Mouse (Mus musculus) hindbrain, embryonic 15.5 days (tissue): ENCODE results near the gene March1. TPM values are rescaled to one million over a fixed set of nuclear protein-coding genes. Genes with fewer than 3 reads are reported as not detected.

Source experiments
- ATAC-seq: fragments of 200-750 bp; cut with Nextera tagmentation; 2 replicates; pipeline ENCODE4 v1.8.0; 2017; ENCODE audit warnings: low read depth, moderate number of reproducible peaks, moderate TSS enrichment; ENCODE audit not compliant: low FRiP score
- H3K27ac ChIP-seq: fragments of 300-500 bp; sonication (generic); replicated peaks from 2 replicates; pipeline ENCODE4 v1.5.1; 2015; ENCODE audit warnings: mild to moderate bottlenecking, inconsistent platforms
- H3K27me3 ChIP-seq: fragments of 300-500 bp; sonication (generic); 2 replicates; pipeline ENCODE4 v1.6.1; 2015; ENCODE audit warnings: control low read depth, inconsistent platforms
- H3K36me3 ChIP-seq: fragments of 300-500 bp; sonication (generic); 2 replicates; pipeline ENCODE4 v1.6.1; 2015; ENCODE audit warnings: control low read depth, inconsistent platforms
- H3K4me1 ChIP-seq: fragments of 300-500 bp; sonication (generic); replicated peaks from 2 replicates; pipeline ENCODE4 v1.6.1; 2015; ENCODE audit warnings: control low read depth, inconsistent platforms
- H3K4me2 ChIP-seq: fragments of 300-500 bp; sonication (generic); 2 replicates; pipeline ENCODE4 v1.6.1; 2015; ENCODE audit warnings: moderate library complexity, mild to moderate bottlenecking, inconsistent platforms
- H3K4me3 ChIP-seq: fragments of 300-500 bp; sonication (generic); 2 replicates; pipeline ENCODE4 v1.5.1; 2015; ENCODE audit warnings: mild to moderate bottlenecking, inconsistent platforms
- H3K9ac ChIP-seq: fragments of 300-500 bp; sonication (generic); 2 replicates; pipeline ENCODE4 v1.6.1; 2015; ENCODE audit warnings: inconsistent platforms
- H3K9me3 ChIP-seq: fragments of 300-500 bp; sonication (generic); 2 replicates; pipeline ENCODE4 v1.6.1; 2016; ENCODE audit warnings: control low read depth, inconsistent platforms
- WGBS: fragments of 180-500 bp; shearing (Covaris S2); methylation state at CpG from one replicate; pipeline ENCODE4 v1.1.7; 2015; 5-methylcytosine and 5-hydroxymethylcytosine counted together
- polyA plus RNA-seq: library from polyadenylated mRNA; unstranded; fragments of >200 nt; fragmentation: Nextera tagmentation; extraction: Ambion mirVana; gene quantifications from 2 replicates; pipeline ENCODE4 v1.2.1, GENCODE M21; 2015

March1 gene
- polyA plus RNA-seq, 1 experiment from 2014 or later = 43.3 TPM

GRCm38 (mm10) chr8:66194416-66194815 is 576.7 kb downstream of the March1 start:
- Histone ChIP-seq H3K4me2 (no peak overlapping the region), H3K4me1 (no peaks in the 10 kb centered on the region), H3K27me3 (no peaks in the 10 kb centered on the region), H3K9me3 (no peaks in the 10 kb centered on the region), H3K4me3 (no peak overlapping the region), H3K9ac (no peak overlapping the region), H3K36me3 (no peaks in the 10 kb centered on the region), H3K27ac (no peak overlapping the region)
- ATAC-seq = no peak
- WGBS = 88% methylated on average over 2 of the region's 2 CpGs

- no peak for ATAC-seq
- Histone ChIP-seq H3K4me2 (no peak overlapping the region), H3K4me1 (no peaks in the 10 kb centered on the region), H3K36me3 (no peaks in the 10 kb centered on the region), H3K9ac (no peak overlapping the region), H3K27ac (no peak overlapping the region), H3K27me3 (no peaks in the 10 kb centered on the region), H3K9me3 (no peaks in the 10 kb centered on the region), H3K4me3 (no peak overlapping the region)
- 78% methylated on average over 3 of the region's 3 CpGs for WGBS
Observed at GRCm38 (mm10) chr8:66200169-66200568, 582.5 kb downstream of the March1 start.

- H3K9ac ChIP-seq = no peak overlapping the region
- no peaks in the 10 kb centered on the region for H3K27me3 ChIP-seq
- WGBS = 84% methylated on average over 7 of the region's 7 CpGs
- H3K27ac ChIP-seq = no peak overlapping the region
- H3K9me3 ChIP-seq = no peaks in the 10 kb centered on the region
- no peak overlapping the region for H3K4me2 ChIP-seq
- no peak for ATAC-seq
- no peaks in the 10 kb centered on the region for H3K36me3 ChIP-seq
- no peak overlapping the region for H3K4me3 ChIP-seq
- no peaks in the 10 kb centered on the region for H3K4me1 ChIP-seq
Observed at GRCm38 (mm10) chr8:66203814-66204438, 586.2 kb downstream of the March1 start.

- Histone ChIP-seq H3K4me3 (no peak overlapping the region), H3K27me3 (no peaks in the 10 kb centered on the region), H3K27ac (no peak overlapping the region), H3K9me3 (no peaks in the 10 kb centered on the region), H3K4me1 (no peaks in the 10 kb centered on the region), H3K4me2 (no peak overlapping the region), H3K36me3 (no peaks in the 10 kb centered on the region), H3K9ac (no peak overlapping the region)
- ATAC-seq = no peak
- 70% methylated on average over 2 of the region's 2 CpGs for WGBS
Observed at GRCm38 (mm10) chr8:66209553-66209952, 591.9 kb downstream of the March1 start.

GRCm38 (mm10) chr8:66210294-66210693 is 592.6 kb downstream of the March1 start:
- Histone ChIP-seq H3K4me1 (no peaks in the 10 kb centered on the region), H3K4me3 (no peak overlapping the region), H3K27ac (no peak overlapping the region), H3K9me3 (no peaks in the 10 kb centered on the region), H3K36me3 (no peaks in the 10 kb centered on the region), H3K27me3 (no peaks in the 10 kb centered on the region), H3K4me2 (no peak overlapping the region), H3K9ac (no peak overlapping the region)
- 82% methylated on average over 2 of the region's 2 CpGs for WGBS
- no peak for ATAC-seq

GRCm38 (mm10) chr8:66219974-66220373 is 602.3 kb downstream of the March1 start:
- no peak overlapping the region for H3K9ac ChIP-seq
- H3K27ac ChIP-seq = no peak overlapping the region
- H3K36me3 ChIP-seq = no peaks in the 10 kb centered on the region
- H3K4me1 ChIP-seq = no peaks in the 10 kb centered on the region
- H3K4me3 ChIP-seq = no peak overlapping the region
- 36% methylated on average over 1 of the region's 1 CpGs for WGBS
- no peaks in the 10 kb centered on the region for H3K9me3 ChIP-seq
- no peak overlapping the region for H3K4me2 ChIP-seq
- 0 out of 2 replicates have a peak, but pooled peaks have one; percentile 15 for ATAC-seq
- H3K27me3 ChIP-seq = no peaks in the 10 kb centered on the region

GRCm38 (mm10) chr8:66229931-66230330 is 612.2 kb downstream of the March1 start:
- Histone ChIP-seq H3K9me3 (no peaks in the 10 kb centered on the region), H3K27me3 (no peaks in the 10 kb centered on the region), H3K4me1 (no peaks in the 10 kb centered on the region), H3K4me3 (no peak overlapping the region), H3K9ac (no peak overlapping the region), H3K4me2 (no peak overlapping the region), H3K27ac (no peak overlapping the region), H3K36me3 (no peaks in the 10 kb centered on the region)
- no peak for ATAC-seq
- WGBS = 69% methylated on average over 2 of the region's 2 CpGs

- 63% methylated on average over 4 of the region's 4 CpGs for WGBS
- Histone ChIP-seq H3K4me2 (no peak overlapping the region), H3K9me3 (no peaks in the 10 kb centered on the region), H3K36me3 (no peaks in the 10 kb centered on the region), H3K4me3 (no peak overlapping the region), H3K9ac (no peak overlapping the region), H3K27ac (no peak overlapping the region), H3K27me3 (no peaks in the 10 kb centered on the region), H3K4me1 (no peaks in the 10 kb centered on the region)
- no peak for ATAC-seq
Observed at GRCm38 (mm10) chr8:66269546-66269945, 651.8 kb downstream of the March1 start.

- H3K36me3 ChIP-seq = no peaks in the 10 kb centered on the region
- no peaks in the 10 kb centered on the region for H3K4me1 ChIP-seq
- ATAC-seq = no peak
- WGBS = 80% methylated on average over 2 of the region's 2 CpGs
- no peak overlapping the region for H3K4me2 ChIP-seq
- H3K9me3 ChIP-seq = no peaks in the 10 kb centered on the region
- no peak overlapping the region for H3K4me3 ChIP-seq
- H3K27ac ChIP-seq = no peak overlapping the region
- H3K27me3 ChIP-seq = no peaks in the 10 kb centered on the region
- H3K9ac ChIP-seq = no peak overlapping the region
Observed at GRCm38 (mm10) chr8:66270116-66270515, 652.4 kb downstream of the March1 start.

- Histone ChIP-seq H3K9ac (no peak overlapping the region), H3K4me1 (no peaks in the 10 kb centered on the region), H3K4me3 (no peak overlapping the region), H3K27ac (no peak overlapping the region), H3K9me3 (no peaks in the 10 kb centered on the region), H3K4me2 (no peak overlapping the region), H3K36me3 (no peaks in the 10 kb centered on the region), H3K27me3 (no peaks in the 10 kb centered on the region)
- ATAC-seq = no peak
- 78% methylated on average over 7 of the region's 7 CpGs for WGBS
Observed at GRCm38 (mm10) chr8:66317824-66318223, 700.1 kb downstream of the March1 start.

GRCm38 (mm10) chr8:66323045-66323807 is 705.5 kb downstream of the March1 start:
- Histone ChIP-seq H3K4me3 (no peak overlapping the region), H3K27ac (no peak overlapping the region), H3K9me3 (no peaks in the 10 kb centered on the region), H3K27me3 (no peaks in the 10 kb centered on the region), H3K4me2 (no peak overlapping the region), H3K36me3 (no peaks in the 10 kb centered on the region), H3K9ac (no peak overlapping the region), H3K4me1 (no peaks in the 10 kb centered on the region)
- WGBS = 54% methylated on average over 4 of the region's 4 CpGs
- ATAC-seq = no peak

GRCm38 (mm10) chr8:66326396-66326795 is 708.7 kb downstream of the March1 start:
- no peaks in the 10 kb centered on the region for H3K4me1 ChIP-seq
- H3K4me3 ChIP-seq = no peak overlapping the region
- no peaks in the 10 kb centered on the region for H3K36me3 ChIP-seq
- no peaks in the 10 kb centered on the region for H3K27me3 ChIP-seq
- no peak overlapping the region for H3K27ac ChIP-seq
- H3K9ac ChIP-seq = no peak overlapping the region
- H3K9me3 ChIP-seq = no peaks in the 10 kb centered on the region
- H3K4me2 ChIP-seq = no peak overlapping the region
- no peak for ATAC-seq
